Mouse (Mus musculus) E14TG2a.4 (cell line): ENCODE results near the gene Sestd1.

ENCODE experiments used
- CTCF ChIP-seq: conservative IDR thresholded peaks from 2 replicates; pipeline ENCODE4 v1.5.1; 2014; ENCODE audit warnings: low read length
- NANOG ChIP-seq: IDR thresholded peaks from 2 replicates; pipeline ENCODE4 v1.6.1; 2014; ENCODE audit warnings: borderline replicate concordance, low read length, mixed read lengths
- POU5F1 ChIP-seq: IDR thresholded peaks from 2 replicates; pipeline ENCODE4 v1.6.1; 2014; ENCODE audit warnings: low read length, borderline replicate concordance

DNA sequence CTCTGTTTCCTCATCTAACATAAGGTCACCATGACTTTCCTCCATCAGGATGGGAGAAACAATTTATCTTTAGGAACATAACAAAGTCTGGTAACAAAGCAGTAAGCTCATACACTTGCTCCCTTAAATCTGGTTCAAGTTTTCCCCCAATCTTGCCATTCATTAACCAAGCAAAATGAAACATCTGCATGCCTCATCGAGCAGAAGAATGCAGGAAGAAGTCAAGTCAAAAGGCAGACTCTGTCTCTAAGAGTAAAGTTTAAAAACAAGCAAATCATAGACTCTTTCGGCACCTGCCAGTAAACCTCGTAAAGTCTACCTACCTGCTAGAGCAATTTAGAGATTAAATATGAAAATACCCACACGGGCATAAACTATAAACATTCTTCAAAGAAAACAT is 3.1 kb downstream of the Sestd1 start:
- TF ChIP-seq CTCF (no peak), POU5F1 (no peak), NANOG (no peak)
